In genomic region chr3:138193683-138194302, GRCm38 (mm10) we compare ENCODE assay signal across 32 mouse cellular contexts. TPM values are rescaled to one million over a fixed set of nuclear protein-coding genes. Genes with fewer than 3 reads are reported as not detected.
DNase-seq lines count a peak whose midpoint lies in the region; ATAC-seq and TF ChIP-seq lines count a peak whose summit lies in the region.
"Had no signal": no experiment of that assay in that cellular context is flagged by ENCODE, and none has a peak within 500 bp of the region (broad histone marks: within the 10 kb centered on the region; RNA-seq: fewer than 3 reads in every experiment).

4930579F01Rik (minus strand) TSS chr3:138193825.

- H3K36me3 ChIP-seq in ES-Bruce4 (ENCODE audit: control insufficient read depth, insufficient read depth, low read length, poor library complexity, severe bottlenecking): no peaks in the 10 kb centered on the region
- H3K36me3 ChIP-seq: embryonic facial prominence, embryonic 15.5 days; forebrain, embryonic 10.5 days; heart, embryonic 15.5 days; hindbrain, embryonic 15.5 days had no signal

- H3K9me3 ChIP-seq in ES-Bruce4 (replicated peaks; ENCODE audit: control insufficient read depth, insufficient read depth, low read length, poor library complexity, severe bottlenecking): no peaks in the 10 kb centered on the region
- H3K9me3 ChIP-seq: embryonic facial prominence, embryonic 15.5 days; forebrain, embryonic 10.5 days; heart, embryonic 15.5 days; hindbrain, embryonic 15.5 days had no signal

- H3K4me1 ChIP-seq in ES-Bruce4 (ENCODE audit: control insufficient read depth, insufficient read depth, low read length): peaks cover 2% of the 10 kb centered on the region

- ATAC-seq in granulocyte monocyte progenitor cell, adult 5-6 weeks (replicated peaks; ENCODE audit: poor library complexity, severe bottlenecking): 0 out of 2 replicates have a peak, but pooled peaks have one; percentile 24
- ATAC-seq: forebrain, embryonic 14.5 days; Patski had no signal

- TF ChIP-seq CTCF in ES-Bruce4 (IDR thresholded peaks at IDR 0.05; ENCODE audit: low read depth, low read length): no peak

- TF ChIP-seq POLR2A in ES-Bruce4 (IDR thresholded peaks at IDR 0.05; ENCODE audit: insufficient read depth, low read length): no peak

- H3K9ac ChIP-seq in ES-Bruce4 (ENCODE audit: low read depth, poor library complexity, severe bottlenecking): no peak within 1 kb of the TSS
- H3K9ac ChIP-seq: embryonic facial prominence, embryonic 15.5 days; heart, embryonic 15.5 days; hindbrain, embryonic 15.5 days had no signal

- H3K27me3 ChIP-seq in ES-Bruce4 (ENCODE audit: control insufficient read depth, insufficient read depth, low read length, poor library complexity, severe bottlenecking): no peaks in the 10 kb centered on the region
- H3K27me3 ChIP-seq: embryonic facial prominence, embryonic 15.5 days; heart, embryonic 15.5 days; hindbrain, embryonic 15.5 days; Patski had no signal

- TF ChIP-seq EP300 in ES-Bruce4 (IDR thresholded peaks at IDR 0.05; ENCODE audit: insufficient read depth, low read depth, low read length): no peak

- H3K27ac ChIP-seq in ES-Bruce4 (ENCODE audit: insufficient read depth, low read length): no peak within 1 kb of the TSS
- H3K27ac ChIP-seq: embryonic facial prominence, embryonic 15.5 days; forebrain, embryonic 10.5 days; heart, adult 2 months; heart, embryonic 15.5 days; hindbrain, embryonic 15.5 days had no signal

- H3K4me3 ChIP-seq in ES-Bruce4 (ENCODE audit: low read depth, low read length): peak within 1 kb of the TSS; percentile 45
- H3K4me3 ChIP-seq: embryonic facial prominence, embryonic 15.5 days; erythroblast, embryonic 14.5 days; forebrain, embryonic 10.5 days; heart, adult 2 months; heart, embryonic 15.5 days; hindbrain, embryonic 15.5 days had no signal

- peak; percentile 18 for DNase-seq in lung, postnatal 10 days
- DNase-seq in lung, postnatal 4 days: no peak
- DNase-seq in CD4-positive helper T cell, adult 2 months (ENCODE audit: low read depth, low spot score): peak; percentile 12
- DNase-seq in spleen, adult 18-20 months: no peak
- no peak for DNase-seq in left cerebral cortex, adult 11 months (ENCODE audit: low spot score)
- no peak for DNase-seq in adrenal gland, adult (ENCODE audit: inconsistent age in 2 of 2, low spot score in 1 of 2)
- DNase-seq: adrenal gland, postnatal 10 days; cerebellum, adult 11 months; cerebellum, adult 8-10 months; cerebellum, postnatal 14 days; embryo, embryonic 11 days; gastrocnemius, postnatal 36 days; heart, adult 2 months; kidney, adult 11 months had no signal

RNA-seq across cellular contexts. Expression of gene 4930579F01Rik, which starts in this region (rescaled TPM):
- not detected in 2 replicates for polyA plus RNA-seq in ES-Bruce4 (2011; ENCODE audit: insufficient read depth, insufficient read length, low read depth, missing spikeins)
- not detected in 2 replicates for total RNA-seq in granulocyte monocyte progenitor cell, adult 5-6 weeks (2014; fragmentation: Nextera tagmentation)
- total RNA-seq in granulocyte monocyte progenitor cell, adult 5-6 weeks (2017): not detected in 2 replicates
- total RNA-seq: adrenal gland, postnatal 10 days; adrenal gland, postnatal 4 days; common myeloid progenitor, adult 5-6 weeks; gastrocnemius, adult 8-10 months; gastrocnemius, postnatal 36 days; heart, adult 2 months; heart, postnatal 25 days had no signal
- polyA plus RNA-seq: brain, embryonic 14.5 days; embryonic facial prominence, embryonic 11.5 days; erythroblast, embryonic 14.5 days; forebrain, embryonic 10.5 days; forebrain, embryonic 14.5 days; heart, embryonic 11.5 days; heart, embryonic 15.5 days; hindbrain, embryonic 11.5 days; intestine, embryonic 14.5 days; Patski had no signal

Comparison
In these comparisons a context has a peak if more than half of its experiments do, and no peak if none do; other contexts are left out.
1. DNase-seq: peak in lung, postnatal 10 days (single experiment) and CD4-positive helper T cell, adult 2 months (single experiment); none in lung, postnatal 4 days (0 of 2), spleen, adult 18-20 months (0 of 2), left cerebral cortex, adult 11 months (single experiment) and adrenal gland, adult (0 of 2).
2. Peak in ATAC-seq in granulocyte monocyte progenitor cell, adult 5-6 weeks; RNA of the gene not detected or under 1 TPM.